Mouse (Mus musculus) ES-E14 (cell line): ENCODE measurements around the gene Tmem80.

ENCODE experiments used
- CHD2 ChIP-seq: IDR thresholded peaks from 2 replicates; pipeline ENCODE4 v1.6.1; 2014; ENCODE audit warnings: mild to moderate bottlenecking, low read depth, low read length, inconsistent platforms
- HCFC1 ChIP-seq: IDR thresholded peaks from 2 replicates; pipeline ENCODE4 v1.6.1; 2012; ENCODE audit warnings: low read length, inconsistent platforms, borderline replicate concordance; ENCODE audit not compliant: insufficient read depth
- MAFK ChIP-seq: IDR thresholded peaks from 2 replicates; pipeline ENCODE4 v1.6.1; 2014; ENCODE audit warnings: mild to moderate bottlenecking, low read depth, low read length, inconsistent platforms; ENCODE audit not compliant: insufficient read depth
- ZC3H11A ChIP-seq: IDR thresholded peaks from 2 replicates; pipeline ENCODE4 v1.6.1; 2012; ENCODE audit warnings: low read depth, mild to moderate bottlenecking, inconsistent platforms, low read length, borderline replicate concordance
- ZNF384 ChIP-seq: IDR thresholded peaks from 2 replicates; pipeline ENCODE4 v1.6.1; 2012; ENCODE audit warnings: low read depth, low read length, inconsistent platforms

DNA sequence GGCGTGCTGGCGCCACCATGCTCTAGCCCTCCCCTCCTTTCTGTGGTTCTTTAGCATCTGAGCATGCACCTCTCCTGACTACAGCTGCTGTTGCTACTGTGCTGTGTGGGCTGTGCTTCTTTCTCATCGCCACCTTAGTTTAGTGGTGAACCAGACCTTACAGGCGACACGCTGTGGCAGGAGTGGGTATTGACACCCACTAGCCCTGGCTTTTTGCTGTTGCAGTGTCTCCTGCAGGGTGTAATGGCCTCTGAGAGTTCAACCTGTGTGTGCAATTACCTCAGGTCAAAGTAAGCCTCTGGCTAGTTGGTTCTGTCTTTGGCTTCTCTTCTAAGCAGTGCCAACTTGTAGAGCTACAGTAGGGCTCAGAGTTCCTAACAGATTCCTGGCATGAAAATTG is 11.6 kb upstream of the Tmem80 start:
- TF ChIP-seq ZNF384 (no peak), CHD2 (no peak), HCFC1 (no peak), ZC3H11A (no peak), MAFK (no peak)
